Mouse (Mus musculus): Measurements from ENCODE around the gene Exog.
A peak's percentile ranks its signal among the peaks of the same experiment; 100 is the strongest.

The Exog gene

GRCm38 (mm10) chr9:119444738-119445429 is at the start of gene Exog:
Gene Exog (plus strand): TSS chr9:119444943.
- DNase-seq (ENCODE audit: low spot score): peak; percentile 96

GRCm38 (mm10) chr9:119401351-119401750 is 43.4 kb upstream of the Exog start:
- DNase-seq (ENCODE audit: low spot score): peak; percentile 38

GRCm38 (mm10) chr9:119401801-119402214 is 42.9 kb upstream of the Exog start, which contains the start of gene Acvr2b:
Gene Acvr2b (plus strand): TSS chr9:119402118.
- peak; percentile 97 for DNase-seq (ENCODE audit: low spot score)

- peak; percentile 67 for DNase-seq (ENCODE audit: low spot score)
These were observed 42.2 kb upstream of the Exog start for GRCm38 (mm10) chr9:119402253-119403235.

- DNase-seq (ENCODE audit: low spot score): peak; percentile 56
These were observed 41.5 kb upstream of the Exog start for GRCm38 (mm10) chr9:119403236-119403641.

- DNase-seq (ENCODE audit: low spot score): no peak
These were observed 40.7 kb upstream of the Exog start for GRCm38 (mm10) chr9:119404090-119404489.

GRCm38 (mm10) chr9:119407884-119408283 is 36.9 kb upstream of the Exog start:
- no peak for DNase-seq (ENCODE audit: low spot score)

- DNase-seq (ENCODE audit: low spot score): peak; percentile 84
These were observed 35.7 kb upstream of the Exog start for GRCm38 (mm10) chr9:119408898-119409664.

GRCm38 (mm10) chr9:119409864-119410263 is 34.9 kb upstream of the Exog start:
- DNase-seq (ENCODE audit: low spot score): no peak

GRCm38 (mm10) chr9:119418025-119418424 is 26.7 kb upstream of the Exog start:
- no peak for DNase-seq (ENCODE audit: low spot score)

- DNase-seq (ENCODE audit: low spot score): no peak
These were observed 24.8 kb upstream of the Exog start for GRCm38 (mm10) chr9:119419852-119420438.

- peak; percentile 86 for DNase-seq (ENCODE audit: low spot score)
These were observed 19.3 kb upstream of the Exog start for GRCm38 (mm10) chr9:119425217-119425975.

GRCm38 (mm10) chr9:119425976-119426415 is 18.7 kb upstream of the Exog start:
- no peak for DNase-seq (ENCODE audit: low spot score)

- no peak for DNase-seq (ENCODE audit: low spot score)
These were observed 18.3 kb upstream of the Exog start for GRCm38 (mm10) chr9:119426483-119426882.

GRCm38 (mm10) chr9:119430311-119430710 is 14.4 kb upstream of the Exog start:
- peak; percentile 87 for DNase-seq (ENCODE audit: low spot score)

- DNase-seq (ENCODE audit: low spot score): no peak
These were observed 8.9 kb upstream of the Exog start for GRCm38 (mm10) chr9:119435855-119436254.

GRCm38 (mm10) chr9:119438065-119438464 is 6.7 kb upstream of the Exog start:
- DNase-seq (ENCODE audit: low spot score): no peak

- no peak for DNase-seq (ENCODE audit: low spot score)
These were observed 6.2 kb upstream of the Exog start for GRCm38 (mm10) chr9:119438498-119439000.

GRCm38 (mm10) chr9:119445737-119446136 is 994 bp downstream of the Exog start:
- peak; percentile 25 for DNase-seq (ENCODE audit: low spot score)

GRCm38 (mm10) chr9:119455967-119456366 is 11.2 kb downstream of the Exog start:
- no peak for DNase-seq (ENCODE audit: low spot score)

GRCm38 (mm10) chr9:119457122-119457521 is 12.4 kb downstream of the Exog start:
- no peak for DNase-seq (ENCODE audit: low spot score)
